In the genomic region with DNA sequence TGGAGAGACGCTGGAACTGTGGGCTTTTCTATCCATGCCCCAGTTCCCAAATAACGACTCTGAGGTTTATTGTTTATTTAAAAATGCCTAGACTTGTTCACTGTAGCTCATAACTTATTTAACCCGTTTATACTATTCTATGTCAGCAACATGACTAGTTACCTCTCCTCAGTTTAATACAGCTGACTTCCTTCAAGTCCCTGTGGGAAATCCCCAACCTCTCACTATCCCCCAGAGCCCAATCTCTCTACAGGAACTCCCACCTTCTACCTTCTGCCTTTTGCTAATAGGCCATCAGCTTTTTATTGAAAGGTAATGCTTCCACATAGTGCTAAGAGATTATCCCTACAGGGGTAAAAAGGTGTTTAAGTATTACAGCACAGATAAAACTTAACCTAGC, we compare ENCODE assay signal across 26 mouse cellular contexts.
"Had no signal": no experiment of that assay in that cellular context is flagged by ENCODE, and none has a peak within 500 bp of the region (broad histone marks: within the 10 kb centered on the region; RNA-seq: fewer than 3 reads in every experiment).

No protein-coding gene starts in this region.

- H3K27me3 ChIP-seq: embryonic facial prominence, embryonic 12.5 days; embryonic facial prominence, embryonic 13.5 days; embryonic facial prominence, embryonic 15.5 days; forebrain, embryonic 12.5 days; forebrain, embryonic 13.5 days; forebrain, embryonic 15.5 days had no signal

- ATAC-seq: forebrain, embryonic 13.5 days; forebrain, embryonic 14.5 days; forebrain, embryonic 15.5 days; forebrain, embryonic 16.5 days; forebrain, postnatal 0 days had no signal

- H3K4me1 ChIP-seq: embryonic facial prominence, embryonic 10.5 days; embryonic facial prominence, embryonic 12.5 days; forebrain, embryonic 10.5 days; forebrain, embryonic 12.5 days; forebrain, embryonic 13.5 days; forebrain, embryonic 15.5 days; heart, embryonic 10.5 days had no signal

- H3K9ac ChIP-seq: embryonic facial prominence, embryonic 12.5 days; embryonic facial prominence, embryonic 13.5 days; embryonic facial prominence, embryonic 15.5 days; forebrain, embryonic 12.5 days; forebrain, embryonic 13.5 days; forebrain, embryonic 15.5 days; forebrain, postnatal 0 days had no signal

- H3K36me3 ChIP-seq: embryonic facial prominence, embryonic 10.5 days; embryonic facial prominence, embryonic 12.5 days; embryonic facial prominence, embryonic 13.5 days; embryonic facial prominence, embryonic 15.5 days; forebrain, embryonic 10.5 days; forebrain, embryonic 12.5 days; forebrain, embryonic 15.5 days; heart, embryonic 10.5 days had no signal

- H3K27ac ChIP-seq: embryonic facial prominence, embryonic 10.5 days; embryonic facial prominence, embryonic 12.5 days; embryonic facial prominence, embryonic 13.5 days; embryonic facial prominence, embryonic 15.5 days; forebrain, embryonic 10.5 days; forebrain, embryonic 12.5 days; forebrain, embryonic 13.5 days; forebrain, embryonic 15.5 days; gastrocnemius, adult 2 months; heart, adult 2 months; heart, embryonic 10.5 days had no signal

- DNase-seq: cerebellum, adult 9-10 months; cerebellum, adult 9-11 months; cerebellum, postnatal 10 days; cerebellum, postnatal 14 days; cerebellum, postnatal 25 days; cerebellum, postnatal 36 days; embryo, embryonic 11 days; forebrain, postnatal 0 days; gastrocnemius, adult 2 months; gastrocnemius, postnatal 10 days; gastrocnemius, postnatal 14 days; gastrocnemius, postnatal 25 days; gastrocnemius, postnatal 36 days; heart, adult 2 months had no signal

- H3K4me2 ChIP-seq: embryonic facial prominence, embryonic 12.5 days; embryonic facial prominence, embryonic 13.5 days; embryonic facial prominence, embryonic 15.5 days; forebrain, embryonic 12.5 days; forebrain, embryonic 13.5 days; forebrain, embryonic 15.5 days had no signal

- H3K9me3 ChIP-seq: embryonic facial prominence, embryonic 10.5 days; embryonic facial prominence, embryonic 12.5 days; embryonic facial prominence, embryonic 13.5 days; embryonic facial prominence, embryonic 15.5 days; forebrain, embryonic 10.5 days; forebrain, embryonic 13.5 days; forebrain, embryonic 15.5 days; heart, embryonic 10.5 days had no signal

- H3K4me3 ChIP-seq: embryonic facial prominence, embryonic 10.5 days; embryonic facial prominence, embryonic 12.5 days; embryonic facial prominence, embryonic 13.5 days; embryonic facial prominence, embryonic 15.5 days; erythroblast, embryonic 14.5 days; forebrain, embryonic 10.5 days; forebrain, embryonic 12.5 days; forebrain, embryonic 13.5 days; forebrain, embryonic 15.5 days; gastrocnemius, adult 2 months; heart, adult 2 months; heart, embryonic 10.5 days had no signal
